Mouse (Mus musculus): ENCODE results near the gene Gal3st4.

Gal3st4 gene

GRCm38 (mm10) chr5:138272409-138272923, at the start of gene Gal3st4:
Gene Gal3st4 (minus strand): TSS chr5:138272840.
- peak; percentile 19 for DNase-seq (ENCODE audit: low spot score)

GRCm38 (mm10) chr5:138312795-138313194, 40.2 kb upstream of the Gal3st4 start:
- DNase-seq (ENCODE audit: low spot score) = no peak

- no peak for DNase-seq (ENCODE audit: low spot score)
Observed at GRCm38 (mm10) chr5:138299613-138300012, 27.0 kb upstream of the Gal3st4 start.

GRCm38 (mm10) chr5:138294158-138294557, 21.5 kb upstream of the Gal3st4 start:
- DNase-seq (ENCODE audit: low spot score) = no peak

GRCm38 (mm10) chr5:138291638-138292037, 19.0 kb upstream of the Gal3st4 start:
- DNase-seq (ENCODE audit: low spot score) = no peak

- DNase-seq (ENCODE audit: low spot score) = no peak
Observed at GRCm38 (mm10) chr5:138287861-138288260, 15.2 kb upstream of the Gal3st4 start.

- DNase-seq (ENCODE audit: low spot score) = no peak
Observed at GRCm38 (mm10) chr5:138283540-138283939, 10.9 kb upstream of the Gal3st4 start.

- DNase-seq (ENCODE audit: low spot score) = no peak
Observed at GRCm38 (mm10) chr5:138281798-138282197, 9.2 kb upstream of the Gal3st4 start.

- no peak for DNase-seq (ENCODE audit: low spot score)
Observed at GRCm38 (mm10) chr5:138280829-138281228, 8.2 kb upstream of the Gal3st4 start.

- DNase-seq (ENCODE audit: low spot score) = no peak
Observed at GRCm38 (mm10) chr5:138280425-138280768, 7.8 kb upstream of the Gal3st4 start.

GRCm38 (mm10) chr5:138279585-138280424, 7.2 kb upstream of the Gal3st4 start, which contains the start of the genes Gm43720, Gpc2 and Stag3:
Gene Gm43720 (minus strand): TSS chr5:138279958.
Gene Gpc2 (minus strand): TSS chr5:138280005.
Gene Stag3 (plus strand): TSS chr5:138280240.
- peak; percentile 99 for DNase-seq (ENCODE audit: low spot score)

GRCm38 (mm10) chr5:138277994-138278393, 5.4 kb upstream of the Gal3st4 start:
- no peak for DNase-seq (ENCODE audit: low spot score)

- no peak for DNase-seq (ENCODE audit: low spot score)
Observed at GRCm38 (mm10) chr5:138275216-138276050, 2.8 kb upstream of the Gal3st4 start.

- DNase-seq (ENCODE audit: low spot score) = no peak
Observed at GRCm38 (mm10) chr5:138274186-138274585, 1.5 kb upstream of the Gal3st4 start.

GRCm38 (mm10) chr5:138271232-138271631, 1.4 kb downstream of the Gal3st4 start:
- no peak for DNase-seq (ENCODE audit: low spot score)

GRCm38 (mm10) chr5:138268980-138269379, 3.7 kb downstream of the Gal3st4 start:
- DNase-seq (ENCODE audit: low spot score) = no peak

- DNase-seq (ENCODE audit: low spot score) = no peak
Observed at GRCm38 (mm10) chr5:138267114-138267513, 5.5 kb downstream of the Gal3st4 start.

- no peak for DNase-seq (ENCODE audit: low spot score)
Observed at GRCm38 (mm10) chr5:138265712-138266111, 6.9 kb downstream of the Gal3st4 start.

GRCm38 (mm10) chr5:138264207-138264578, 8.4 kb downstream of the Gal3st4 start:
- no peak for DNase-seq (ENCODE audit: low spot score)

GRCm38 (mm10) chr5:138263260-138264206, 9.1 kb downstream of the Gal3st4 start, which contains the start of gene BC037034:
Gene BC037034 (minus strand): TSS chr5:138264033.
- peak; percentile 88 for DNase-seq (ENCODE audit: low spot score)

GRCm38 (mm10) chr5:138262582-138263240, 9.9 kb downstream of the Gal3st4 start:
- no peak for DNase-seq (ENCODE audit: low spot score)

Measured in yolk sac, embryonic 10.5 days (tissue).